Mouse (Mus musculus) liver, adult 2 months (tissue): ENCODE measurements at regions not wholly inside any gene's neighbourhood (a gene's known extent, or its start where the extent isn't known, plus 50 kb on each side); places are given as distances from the start of the nearest gene placed in this dataset.

Source experiments
- DNase-seq: peaks from one replicate; pipeline ENCODE4 v3.0.0-alpha.2; 2011; ENCODE audit warnings: low read depth, low spot score; ENCODE audit errors: extremely low read depth
- H3K27ac ChIP-seq: fragments of 200-500 bp; replicated peaks from 2 replicates; pipeline ENCODE4 v1.5.1; 2012; ENCODE audit warnings: low read depth, mild to moderate bottlenecking, control low read depth, inconsistent platforms, low read length; ENCODE audit not compliant: insufficient read depth
- H3K27me3 ChIP-seq: fragments of 200-500 bp; 2 replicates; pipeline ENCODE4 v1.6.1; 2012; ENCODE audit warnings: mild to moderate bottlenecking, moderate library complexity, low read length, inconsistent platforms; ENCODE audit not compliant: control insufficient read depth, insufficient read depth
- H3K36me3 ChIP-seq: fragments of 200-500 bp; 2 replicates; pipeline ENCODE4 v1.6.1; 2012; ENCODE audit warnings: low read length, inconsistent platforms; ENCODE audit not compliant: control insufficient read depth, insufficient read depth
- H3K4me1 ChIP-seq: fragments of 200-500 bp; 2 replicates; pipeline ENCODE4 v1.6.1; 2011; ENCODE audit warnings: low read length; ENCODE audit not compliant: control insufficient read depth, insufficient read depth
- H3K4me3 ChIP-seq: fragments of 200-500 bp; 2 replicates; pipeline ENCODE4 v1.5.1; 2011; ENCODE audit warnings: low read depth, mild to moderate bottlenecking, control low read depth, low read length, moderate library complexity; ENCODE audit not compliant: insufficient read depth
- H3K79me2 ChIP-seq: fragments of 200-500 bp; 2 replicates; pipeline ENCODE4 v1.6.1; 2012; ENCODE audit warnings: inconsistent platforms, mild to moderate bottlenecking, low read length, moderate library complexity; ENCODE audit not compliant: control insufficient read depth, insufficient read depth
- H3K9ac ChIP-seq: fragments of 200-500 bp; 2 replicates; pipeline ENCODE4 v1.6.1; 2012; ENCODE audit warnings: low read depth, mild to moderate bottlenecking, control low read depth, inconsistent platforms, low read length
- CTCF ChIP-seq: fragments of 200-500 bp; IDR thresholded peaks from 2 replicates; pipeline ENCODE4 v1.5.1; 2011; ENCODE audit warnings: low read depth, low read length, control low read depth
- POLR2A ChIP-seq: fragments of 200-500 bp; IDR thresholded peaks from 2 replicates; pipeline ENCODE4 v1.6.1; 2011; ENCODE audit warnings: low read length, control low read depth; ENCODE audit not compliant: insufficient read depth; ENCODE audit errors: extremely low read depth
- WGBS: fragments of 180-500 bp; shearing (Covaris S2); methylation state at CpG from one replicate; pipeline ENCODE4 v1.1.7; 2018; 5-methylcytosine and 5-hydroxymethylcytosine counted together

DNA sequence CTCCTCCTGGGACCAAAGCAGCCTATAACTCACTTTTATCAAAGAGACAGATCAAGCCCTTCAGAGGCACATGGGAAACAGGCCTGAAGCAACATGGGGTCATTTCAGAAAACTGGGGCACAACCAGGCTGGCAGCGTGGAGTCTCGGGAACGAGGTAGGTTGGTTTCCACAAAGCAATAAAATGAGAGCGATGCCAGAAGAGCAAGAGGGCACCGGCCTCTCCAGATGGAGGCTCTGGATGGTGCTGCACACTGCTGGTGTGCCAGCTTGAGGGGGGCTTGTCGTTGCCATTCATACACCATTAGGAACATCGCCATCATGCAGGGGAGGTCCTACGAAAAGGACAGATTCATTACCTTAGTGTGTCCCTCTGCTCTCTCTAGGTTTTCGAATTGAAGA lies 630.6 kb downstream of the Diaph3 start:
- Histone ChIP-seq H3K4me3 (no peak overlapping the region), H3K27me3 (no peaks in the 10 kb centered on the region), H3K9ac (no peak overlapping the region), H3K4me1 (no peaks in the 10 kb centered on the region), H3K79me2 (no peaks in the 10 kb centered on the region), H3K27ac (no peak overlapping the region), H3K36me3 (no peaks in the 10 kb centered on the region)
- TF ChIP-seq POLR2A, result no peak
- TF ChIP-seq CTCF, result no peak
- WGBS, result 94% methylated on average over 9 of the region's 9 CpGs
- DNase-seq, result no peak

DNA sequence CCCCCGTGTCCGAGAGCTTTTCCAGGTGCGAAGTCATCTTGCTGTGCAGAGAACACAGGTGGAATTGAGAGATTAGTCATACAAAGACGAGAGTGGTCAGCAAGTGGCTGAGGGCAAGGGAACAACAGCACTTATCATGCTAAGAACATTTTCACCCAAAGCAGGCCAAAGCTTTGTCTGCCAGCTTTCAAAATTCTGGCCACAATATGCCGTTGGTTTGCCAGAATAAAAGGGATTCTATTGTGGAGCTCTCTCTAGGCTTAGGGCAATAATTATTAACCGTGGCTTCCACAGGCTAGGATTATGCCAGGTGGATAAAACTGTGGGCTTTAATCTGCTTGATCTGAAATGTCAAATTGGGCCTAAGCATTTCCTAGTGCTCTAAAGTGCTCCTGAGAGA lies 631.3 kb downstream of the Diaph3 start:
- TF ChIP-seq POLR2A (no peak), CTCF (no peak)

GRCm38 (mm10) chr14:86506286-86506685 lies 634.7 kb downstream of the Diaph3 start:
- no peaks in the 10 kb centered on the region for H3K79me2 ChIP-seq
- WGBS, result 86% methylated on average over 6 of the region's 6 CpGs
- H3K4me1 ChIP-seq, result no peaks in the 10 kb centered on the region
- H3K9ac ChIP-seq, result no peak overlapping the region
- no peak overlapping the region for H3K4me3 ChIP-seq
- no peaks in the 10 kb centered on the region for H3K27me3 ChIP-seq
- H3K36me3 ChIP-seq, result no peaks in the 10 kb centered on the region
- no peak for TF ChIP-seq CTCF
- TF ChIP-seq POLR2A, result no peak
- no peak for DNase-seq
- H3K27ac ChIP-seq, result no peak overlapping the region

More for the DNA sequence above, 631.3 kb downstream of the Diaph3 start:
- H3K4me3 ChIP-seq, result no peak overlapping the region
- no peaks in the 10 kb centered on the region for H3K27me3 ChIP-seq
- H3K36me3 ChIP-seq, result no peaks in the 10 kb centered on the region
- H3K79me2 ChIP-seq, result no peaks in the 10 kb centered on the region
- no peak overlapping the region for H3K27ac ChIP-seq
- no peak overlapping the region for H3K9ac ChIP-seq
- no peaks in the 10 kb centered on the region for H3K4me1 ChIP-seq
- 80% methylated on average over 6 of the region's 6 CpGs for WGBS
- no peak for DNase-seq

DNA sequence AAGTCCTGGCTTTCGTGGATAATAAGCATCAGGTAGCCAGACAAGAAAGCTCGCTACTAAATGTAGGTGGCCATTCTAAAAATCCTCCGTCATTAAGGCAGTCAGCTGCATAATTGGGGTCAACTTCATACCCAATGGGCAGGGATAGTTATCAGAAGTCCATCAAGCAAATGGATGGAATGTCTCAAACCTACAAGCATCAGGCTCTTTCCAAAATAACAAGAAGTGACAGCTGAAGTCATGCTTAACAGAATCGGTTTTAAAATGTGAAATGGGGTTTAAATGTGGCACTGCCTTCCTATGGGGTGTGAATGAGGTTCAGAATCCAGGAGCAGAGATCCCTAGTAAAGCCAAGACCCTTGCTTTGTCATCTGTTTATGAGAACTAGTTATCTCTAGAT lies 650.2 kb downstream of the Diaph3 start:
- no peaks in the 10 kb centered on the region for H3K27me3 ChIP-seq
- no peak for DNase-seq
- no peaks in the 10 kb centered on the region for H3K4me1 ChIP-seq
- WGBS, result 91% methylated on average over 4 of the region's 4 CpGs
- no peaks in the 10 kb centered on the region for H3K36me3 ChIP-seq
- no peak overlapping the region for H3K9ac ChIP-seq
- H3K79me2 ChIP-seq, result no peaks in the 10 kb centered on the region
- TF ChIP-seq CTCF, result no peak
- no peak for TF ChIP-seq POLR2A
- H3K27ac ChIP-seq, result no peak overlapping the region
- no peak overlapping the region for H3K4me3 ChIP-seq

DNA sequence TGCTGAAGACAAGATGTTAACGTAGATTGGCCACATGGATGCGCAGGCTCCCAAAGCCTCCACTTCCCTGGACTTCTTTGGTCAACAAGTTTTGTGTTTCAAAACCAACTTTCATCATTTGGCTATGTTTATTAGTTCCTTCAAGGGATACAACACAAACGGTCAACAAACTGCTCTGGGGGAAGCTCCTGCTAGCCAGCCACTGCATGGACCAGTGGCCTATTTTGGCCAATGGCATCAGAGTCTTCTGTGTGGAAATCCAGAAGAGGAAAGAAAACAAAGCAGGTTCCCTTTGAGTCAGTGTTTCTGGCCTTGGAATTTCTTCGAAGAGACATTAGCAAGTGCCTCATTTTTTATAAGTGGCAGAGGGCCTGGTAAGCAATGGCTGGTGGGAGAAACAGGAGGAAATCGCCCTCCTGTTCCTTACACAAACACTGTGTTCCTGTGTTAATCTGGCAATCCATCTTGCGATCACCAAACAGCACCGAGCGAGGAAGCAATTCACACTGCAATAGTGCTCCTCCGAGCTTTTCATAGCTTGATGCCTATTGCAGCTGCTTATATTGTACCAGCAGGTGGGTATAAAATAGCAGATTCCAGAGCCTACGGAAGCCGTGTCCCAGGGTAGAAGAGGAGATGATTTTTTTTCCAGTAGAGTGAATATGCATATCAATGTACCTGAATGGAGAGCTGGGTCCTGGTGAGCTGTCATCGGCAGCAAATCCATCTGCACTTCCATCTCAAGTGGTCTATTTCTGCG lies 651.0 kb downstream of the Diaph3 start:
- Histone ChIP-seq H3K79me2 (no peaks in the 10 kb centered on the region), H3K36me3 (no peaks in the 10 kb centered on the region), H3K9ac (no peak overlapping the region), H3K27me3 (no peaks in the 10 kb centered on the region), H3K27ac (no peak overlapping the region), H3K4me1 (no peaks in the 10 kb centered on the region), H3K4me3 (no peak overlapping the region)
- no peak for TF ChIP-seq POLR2A
- TF ChIP-seq CTCF, result no peak
- no peak for DNase-seq
- 74% methylated on average over 13 of the region's 13 CpGs for WGBS
